Mouse (Mus musculus) common myeloid progenitor, adult 5-6 weeks (primary cell): ENCODE results near the gene Gm10647. TPM values are rescaled to one million over a fixed set of nuclear protein-coding genes. Genes with fewer than 3 reads are reported as not detected.

ENCODE experiments used
- ATAC-seq: replicated peaks from 2 replicates; pipeline ENCODE4 v1.8.0; 2016; ENCODE audit warnings: low read depth, mild to moderate bottlenecking, moderate TSS enrichment, inconsistent platforms; ENCODE audit not compliant: poor library complexity, severe bottlenecking
- total RNA-seq: library from RNA; stranded (forward); fragments of 200-1000, 187-1606 nt; gene quantifications from 2 replicates; pipeline ENCODE4 v1.2.3, GENCODE M21; 2017

The Gm10647 gene
- total RNA-seq, 1 experiment from 2014 or later: 0.14 TPM

GRCm38 (mm10) chr9:66835097-66835480 is 38.2 kb downstream of the Gm10647 start:
- peak; percentile 59 for ATAC-seq

GRCm38 (mm10) chr9:66846822-66847221 is 50.0 kb downstream of the Gm10647 start:
- ATAC-seq: no peak

Other genes starting within 250 kb of the Gm10647 start
- gene Usp3, start 203.9 kb upstream of the Gm10647 start, total RNA-seq: 54.7 and 81.8 TPM in 2 replicates
- 3.4 and 3.7 TPM in 2 replicates for gene Car12, start 83.4 kb upstream of the Gm10647 start, total RNA-seq
- gene Aph1b, start 1.5 kb upstream of the Gm10647 start, total RNA-seq: 0.39 and 0.78 TPM in 2 replicates
- 0.87 and 1.3 TPM in 2 replicates for gene Aph1c, start 37.7 kb downstream of the Gm10647 start, total RNA-seq
- gene Rab8b, start 122.6 kb downstream of the Gm10647 start, total RNA-seq: 82.9 and 87.3 TPM in 2 replicates
- 162 and 229 TPM in 2 replicates for gene Rps27l, start 149.0 kb downstream of the Gm10647 start, total RNA-seq
- gene Lactb, start 178.4 kb downstream of the Gm10647 start, total RNA-seq: 21.4 and 30.6 TPM in 2 replicates